Mouse (Mus musculus) stomach, embryonic 14.5 days (tissue): Measurements from ENCODE around the gene Mmgt1. TPM values are rescaled to one million over a fixed set of nuclear protein-coding genes. Genes with fewer than 3 reads are reported as not detected.

Experiments used
- ATAC-seq: fragments of 200-750 bp; cut with Nextera tagmentation; 2 replicates; pipeline ENCODE4 v1.8.0; 2017; ENCODE audit warnings: low read depth, moderate TSS enrichment; ENCODE audit not compliant: insufficient number of reproducible peaks, insufficient read depth, low FRiP score
- H3K27ac ChIP-seq: fragments of 300-500 bp; sonication (generic); 2 replicates; pipeline ENCODE4 v1.5.1; 2014; ENCODE audit warnings: mild to moderate bottlenecking, low read length, moderate library complexity, mixed read lengths
- H3K27me3 ChIP-seq: fragments of 300-500 bp; sonication (generic); 2 replicates; pipeline ENCODE4 v1.6.1; 2014; ENCODE audit warnings: low read length, control low read depth, mixed read lengths; ENCODE audit not compliant: control insufficient read depth, insufficient read depth
- H3K36me3 ChIP-seq: fragments of 300-500 bp; sonication (generic); 2 replicates; pipeline ENCODE4 v1.6.1; 2014; ENCODE audit warnings: mild to moderate bottlenecking, control low read depth, low read length, moderate library complexity, mixed read lengths; ENCODE audit not compliant: control insufficient read depth, insufficient read depth
- H3K4me1 ChIP-seq: fragments of 300-500 bp; sonication (generic); 2 replicates; pipeline ENCODE4 v1.6.1; 2014; ENCODE audit warnings: low read length, control low read depth, mixed read lengths; ENCODE audit not compliant: control insufficient read depth, insufficient read depth
- H3K4me2 ChIP-seq: fragments of 300-500 bp; sonication (generic); replicated peaks from 2 replicates; pipeline ENCODE4 v1.6.1; 2014; ENCODE audit warnings: low read depth, low read length, control low read depth
- H3K4me3 ChIP-seq: fragments of 300-500 bp; sonication (generic); 2 replicates; pipeline ENCODE4 v1.5.1; 2014; ENCODE audit warnings: low read depth, low read length, control low read depth
- H3K9ac ChIP-seq: fragments of 300-500 bp; sonication (generic); replicated peaks from 2 replicates; pipeline ENCODE4 v1.6.1; 2014; ENCODE audit warnings: low read depth, mild to moderate bottlenecking, control low read depth, low read length, moderate library complexity, mixed read lengths
- H3K9me3 ChIP-seq: fragments of 300-500 bp; sonication (generic); 2 replicates; pipeline ENCODE4 v1.6.1; 2016; ENCODE audit warnings: low read depth, low read length, control low read depth; ENCODE audit not compliant: control insufficient read depth
- WGBS: fragments of 180-500 bp; shearing (Covaris S2); extraction: QIAGEN DNeasy Blood & Tissue Kit; methylation state at CpG from one replicate; pipeline ENCODE4 v1.1.7; 2014; 5-methylcytosine and 5-hydroxymethylcytosine counted together
- polyA plus RNA-seq: library from polyadenylated mRNA; unstranded; fragments of >200 nt; fragmentation: Nextera tagmentation; extraction: Ambion mirVana; gene quantifications from 2 replicates; pipeline ENCODE4 v1.2.1, GENCODE M21; 2014

Mmgt1 gene
- polyA plus RNA-seq, 1 experiment from 2014 or later = 29.5 TPM

GRCm38 (mm10) chrX:56606536-56606935, 8.7 kb upstream of the Mmgt1 start:
- no peak overlapping the region for H3K27ac ChIP-seq
- H3K9me3 ChIP-seq = no peaks in the 10 kb centered on the region
- no peak overlapping the region for H3K9ac ChIP-seq
- H3K4me2 ChIP-seq = no peak overlapping the region
- H3K4me1 ChIP-seq = no peaks in the 10 kb centered on the region
- WGBS = 48% methylated on average over 2 of the region's 2 CpGs
- H3K27me3 ChIP-seq = no peaks in the 10 kb centered on the region
- ATAC-seq = no peak
- no peaks in the 10 kb centered on the region for H3K36me3 ChIP-seq
- H3K4me3 ChIP-seq = no peak overlapping the region

- H3K9me3 ChIP-seq = no peaks in the 10 kb centered on the region
- no peak overlapping the region for H3K27ac ChIP-seq
- H3K4me2 ChIP-seq = peak overlapping the region; percentile 41
- no peaks in the 10 kb centered on the region for H3K4me1 ChIP-seq
- H3K9ac ChIP-seq = peak overlapping the region; percentile 85
- no peaks in the 10 kb centered on the region for H3K36me3 ChIP-seq
- peak overlapping the region; percentile 54 for H3K4me3 ChIP-seq
- peak; percentile 56; the same call in 1 of the 2 replicates for ATAC-seq
- 17% methylated on average over 25 of the region's 25 CpGs for WGBS
- H3K27me3 ChIP-seq = no peaks in the 10 kb centered on the region
These were observed 516 bp downstream of the Mmgt1 start for GRCm38 (mm10) chrX:56597219-56597886.

- no peak overlapping the region for H3K4me2 ChIP-seq
- no peaks in the 10 kb centered on the region for H3K27me3 ChIP-seq
- 76% methylated on average over 2 of the region's 2 CpGs for WGBS
- no peaks in the 10 kb centered on the region for H3K4me1 ChIP-seq
- ATAC-seq = no peak
- no peaks in the 10 kb centered on the region for H3K9me3 ChIP-seq
- H3K27ac ChIP-seq = no peak overlapping the region
- H3K36me3 ChIP-seq = no peaks in the 10 kb centered on the region
- H3K9ac ChIP-seq = no peak overlapping the region
- H3K4me3 ChIP-seq = no peak overlapping the region
These were observed 19.7 kb downstream of the Mmgt1 start for GRCm38 (mm10) chrX:56578200-56578599.

- 28% methylated on average over 6 of the region's 6 CpGs for WGBS
- no peaks in the 10 kb centered on the region for H3K9me3 ChIP-seq
These were observed 25.4 kb downstream of the Mmgt1 start for GRCm38 (mm10) chrX:56572465-56572864.

GRCm38 (mm10) chrX:56553584-56553983, 44.3 kb downstream of the Mmgt1 start:
- no peak overlapping the region for H3K9ac ChIP-seq
- no peak overlapping the region for H3K4me2 ChIP-seq
- no peaks in the 10 kb centered on the region for H3K36me3 ChIP-seq
- no peak overlapping the region for H3K4me3 ChIP-seq
- H3K4me1 ChIP-seq = no peaks in the 10 kb centered on the region
- no peaks in the 10 kb centered on the region for H3K9me3 ChIP-seq
- H3K27ac ChIP-seq = no peak overlapping the region
- ATAC-seq = no peak
- WGBS = 86% methylated on average over 3 of the region's 3 CpGs
- H3K27me3 ChIP-seq = no peaks in the 10 kb centered on the region

More at GRCm38 (mm10) chrX:56572465-56572864, 25.4 kb downstream of the Mmgt1 start:
- Histone ChIP-seq H3K4me1 (no peaks in the 10 kb centered on the region), H3K4me2 (no peak overlapping the region), H3K4me3 (no peak overlapping the region), H3K36me3 (no peaks in the 10 kb centered on the region), H3K27me3 (no peaks in the 10 kb centered on the region), H3K9ac (no peak overlapping the region), H3K27ac (no peak overlapping the region)
- ATAC-seq = no peak

- H3K9ac ChIP-seq = no peak within 1 kb of the TSS
- H3K4me2 ChIP-seq = no peak within 1 kb of the TSS
- no peak within 1 kb of the TSS for H3K27ac ChIP-seq
- no peaks in the 10 kb centered on the region for H3K9me3 ChIP-seq
- no peak within 1 kb of the TSS for H3K4me3 ChIP-seq
- H3K36me3 ChIP-seq = no peaks in the 10 kb centered on the region
- H3K27me3 ChIP-seq = no peaks in the 10 kb centered on the region
- no peak for ATAC-seq
- no peaks in the 10 kb centered on the region for H3K4me1 ChIP-seq
- 88% methylated on average over 7 of the region's 7 CpGs for WGBS
These were observed 48.4 kb downstream of the Mmgt1 start, which contains the start of gene Gm648 for GRCm38 (mm10) chrX:56549506-56549905. TSS of gene Gm648 (minus strand) at chrX:56549606.

- H3K27ac ChIP-seq = no peak overlapping the region
These were observed 60.7 kb downstream of the Mmgt1 start for GRCm38 (mm10) chrX:56537162-56537561.

More at GRCm38 (mm10) chrX:56537162-56537561, 60.7 kb downstream of the Mmgt1 start:
- Histone ChIP-seq H3K36me3 (no peaks in the 10 kb centered on the region), H3K27me3 (no peaks in the 10 kb centered on the region), H3K9me3 (no peaks in the 10 kb centered on the region), H3K4me3 (no peak overlapping the region), H3K4me2 (no peak overlapping the region), H3K4me1 (no peaks in the 10 kb centered on the region), H3K9ac (no peak overlapping the region)
- 51% methylated on average over 4 of the region's 4 CpGs for WGBS
- no peak for ATAC-seq
